7 mouse cellular contexts compared by ENCODE assay signal in the genomic region with DNA sequence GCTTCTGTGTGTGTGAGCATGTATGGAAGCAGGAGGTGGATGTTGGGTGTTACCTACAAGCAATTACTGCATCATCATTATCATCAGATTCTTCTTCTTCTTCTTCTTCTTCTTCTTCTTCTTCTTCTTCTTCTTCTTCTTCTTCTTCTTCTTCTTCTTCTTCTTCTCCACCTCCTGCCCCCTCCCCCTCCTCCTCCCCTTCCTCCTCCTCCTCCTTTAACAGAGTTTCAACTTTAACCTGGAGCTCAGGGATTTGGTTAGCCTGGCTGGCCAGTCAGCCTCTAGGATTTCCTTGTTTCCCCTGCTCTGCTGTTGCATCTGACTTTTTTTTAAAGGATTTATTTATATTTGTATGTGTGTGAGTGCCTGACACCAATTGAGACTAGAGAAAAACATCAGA. TPM values are rescaled to one million over a fixed set of nuclear protein-coding genes. Genes with fewer than 3 reads are reported as not detected.
DNase-seq lines count a peak whose midpoint lies in the region; ATAC-seq and TF ChIP-seq lines count a peak whose summit lies in the region.

A gene (minus strand): TSS at position 101 of the 400 bp plus-strand sequence.

- H3K79me2 ChIP-seq in C2C12 (ENCODE audit: control insufficient read depth, insufficient read depth), result peaks cover 4% of the 10 kb centered on the region
- no peaks in the 10 kb centered on the region; the same call in 1 of the 2 replicates for H3K79me2 ChIP-seq in CH12.LX (replicated peaks; ENCODE audit: control insufficient read depth, extremely low read depth, insufficient read depth, poor library complexity, severe bottlenecking)

- no peak for TF ChIP-seq CTCF in C2C12 (IDR thresholded peaks at IDR 0.05; ENCODE audit: control insufficient read depth, insufficient read depth, insufficient read length)
- TF ChIP-seq CTCF in CH12.LX (conservative IDR thresholded peaks at IDR 0.05 in 1 of 2, IDR thresholded peaks at IDR 0.05 in 1 of 2; ENCODE audit: low read depth in 2 of 2, low read length in 2 of 2), result no peak
- TF ChIP-seq CTCF in midbrain, postnatal 0 days (IDR thresholded peaks at IDR 0.05), result no peak

- H3K27me3 ChIP-seq in C2C12 (ENCODE audit: control insufficient read depth, insufficient read depth, insufficient read length), result no peaks in the 10 kb centered on the region
- H3K27me3 ChIP-seq in CH12.LX (replicated peaks), result no peaks in the 10 kb centered on the region
- H3K27me3 ChIP-seq in forebrain, embryonic 13.5 days, result 0 out of 2 replicates have a peak, but pooled peaks cover 2% of the 10 kb centered on the region
- H3K27me3 ChIP-seq in midbrain, postnatal 0 days (ENCODE audit: insufficient read depth, low read length), result no peaks in the 10 kb centered on the region

- H3K9ac ChIP-seq in CH12.LX (ENCODE audit: insufficient read depth, low read depth), result no peak within 1 kb of the TSS
- H3K9ac ChIP-seq in forebrain, embryonic 13.5 days, result no peak within 1 kb of the TSS
- no peak within 1 kb of the TSS for H3K9ac ChIP-seq in midbrain, postnatal 0 days (replicated peaks; ENCODE audit: low read length, poor library complexity, severe bottlenecking)

- no peak for DNase-seq in CH12.LX (ENCODE audit: extremely low read depth)
- no peak for DNase-seq in left cerebral cortex, adult 8-10 months (ENCODE audit: low spot score in 2 of 2)
- DNase-seq in midbrain, postnatal 0 days (ENCODE audit: low spot score), result no peak
- DNase-seq in frontal cortex, postnatal 25 days (ENCODE audit: low spot score in 2 of 2), result no peak
- no peak for DNase-seq in lung, postnatal 10 days

- TF ChIP-seq POLR2A in CH12.LX (IDR thresholded peaks at IDR 0.05; ENCODE audit: low read depth, low read length), result no peak

- H3K4me3 ChIP-seq in C2C12 (ENCODE audit: insufficient read depth, poor library complexity, severe bottlenecking), result no peak within 1 kb of the TSS
- no peak within 1 kb of the TSS for H3K4me3 ChIP-seq in CH12.LX (replicated peaks in 1 of 3; ENCODE audit: low read depth in 2 of 3, low read length in 2 of 3, poor library complexity in 1 of 3)
- H3K4me3 ChIP-seq in forebrain, embryonic 13.5 days, result no peak within 1 kb of the TSS
- no peak within 1 kb of the TSS for H3K4me3 ChIP-seq in midbrain, postnatal 0 days (ENCODE audit: low read depth, low read length)

- H3ac ChIP-seq in C2C12 (ENCODE audit: control insufficient read depth, insufficient read length, low read depth), result peak within 1 kb of the TSS; percentile 27

- dilution Hi-C loops in CH12.LX (cut with MboI; ENCODE audit: extremely low pct_ligation_motif_present, extremely low pct_unique_long_range_greater_than_20kb, low sequenced_read_pairs), result no loop called here

- no peak within 1 kb of the TSS for H3K27ac ChIP-seq in CH12.LX (ENCODE audit: insufficient read depth, low read depth)
- no peak within 1 kb of the TSS for H3K27ac ChIP-seq in forebrain, embryonic 13.5 days
- H3K27ac ChIP-seq in midbrain, postnatal 0 days (ENCODE audit: low read depth, low read length), result no peak within 1 kb of the TSS

- H3K79me3 ChIP-seq in C2C12 (ENCODE audit: low read depth), result no peaks in the 10 kb centered on the region

- H3K36me3 ChIP-seq in C2C12 (ENCODE audit: control insufficient read depth, insufficient read depth) (no peaks in the 10 kb centered on the region), CH12.LX (replicated peaks in 1 of 2; ENCODE audit: control insufficient read depth in 1 of 2, insufficient read depth in 1 of 2, low read length in 1 of 2) (no peaks in the 10 kb centered on the region)
- no peaks in the 10 kb centered on the region for H3K36me3 ChIP-seq in forebrain, embryonic 13.5 days (ENCODE audit: poor library complexity, severe bottlenecking)
- no peaks in the 10 kb centered on the region for H3K36me3 ChIP-seq in midbrain, postnatal 0 days (ENCODE audit: insufficient read depth, low read length)

- TF ChIP-seq EP300 in CH12.LX (IDR thresholded peaks at IDR 0.05; ENCODE audit: low read length), result no peak

- no peak within 1 kb of the TSS for H3K4me2 ChIP-seq in CH12.LX (ENCODE audit: insufficient read depth, low read depth, poor library complexity, severe bottlenecking)
- no peak within 1 kb of the TSS for H3K4me2 ChIP-seq in forebrain, embryonic 13.5 days
- H3K4me2 ChIP-seq in midbrain, postnatal 0 days (ENCODE audit: low read depth, low read length, poor library complexity, severe bottlenecking), result no peak within 1 kb of the TSS

- H3K9me3 ChIP-seq in CH12.LX (replicated peaks; ENCODE audit: low read length), result no peaks in the 10 kb centered on the region
- no peaks in the 10 kb centered on the region for H3K9me3 ChIP-seq in forebrain, embryonic 13.5 days (replicated peaks)
- H3K9me3 ChIP-seq in midbrain, postnatal 0 days (ENCODE audit: low read length), result no peaks in the 10 kb centered on the region

- H3K4me1 ChIP-seq in CH12.LX (ENCODE audit: control insufficient read depth in 1 of 2, insufficient read depth in 2 of 2), result peaks cover 8 to 39% of the 10 kb centered on the region in 2 experiments; a peak in 3 of 4 replicates
- peaks cover 7% of the 10 kb centered on the region for H3K4me1 ChIP-seq in forebrain, embryonic 13.5 days
- no peaks in the 10 kb centered on the region for H3K4me1 ChIP-seq in midbrain, postnatal 0 days (ENCODE audit: insufficient read depth, low read length)

- in situ Hi-C loops in CH12.LX (cut with MboI; ENCODE audit: low pct_ligation_motif_present, low pct_unique_long_range_greater_than_20kb, low sequenced_read_pairs), result no loop called here

- no peak for TF ChIP-seq RAD21 in CH12.LX (IDR thresholded peaks at IDR 0.05; ENCODE audit: low read depth, low read length)

- ATAC-seq in forebrain, embryonic 13.5 days, result no peak
- no peak for ATAC-seq in midbrain, postnatal 0 days (ENCODE audit: low FRiP score)

TF ChIP-seq in C2C12, 6 proteins besides CTCF, POLR2A, EP300 and RAD21:
- TF ChIP-seq MAX (IDR thresholded peaks at IDR 0.05) (no peak), USF1 (IDR thresholded peaks at IDR 0.05; ENCODE audit: low read depth) (no peak), CEBPB (IDR thresholded peaks at IDR 0.05; ENCODE audit: low read depth) (no peak), FOSL1 (IDR thresholded peaks at IDR 0.05; ENCODE audit: insufficient read depth, low read length, poor library complexity, severe bottlenecking) (no peak), MYOG (IDR thresholded peaks at IDR 0.05; ENCODE audit: control insufficient read depth, extremely low read depth, insufficient read length) (no peak)

TF ChIP-seq in CH12.LX, 34 proteins besides CTCF, POLR2A, EP300 and RAD21:
- TF ChIP-seq CHD1 (IDR thresholded peaks at IDR 0.05; ENCODE audit: low read depth, low read length), result no peak
- no peak for TF ChIP-seq RCOR1 (conservative IDR thresholded peaks at IDR 0.05; ENCODE audit: low read depth, low read length)
- TF ChIP-seq ETS1 (conservative IDR thresholded peaks at IDR 0.05; ENCODE audit: low read depth, low read length), result no peak
- TF ChIP-seq TCF12 (IDR thresholded peaks at IDR 0.05; ENCODE audit: low read depth, low read length), result no peak
- TF ChIP-seq MXI1 (IDR thresholded peaks at IDR 0.05; ENCODE audit: low read depth, low read length), result no peak
- no peak for TF ChIP-seq ZMIZ1 (IDR thresholded peaks at IDR 0.05; ENCODE audit: low read depth, low read length)
- no peak for TF ChIP-seq BHLHE40 (IDR thresholded peaks at IDR 0.05; ENCODE audit: low read depth, low read length)
- no peak for TF ChIP-seq ELF1 (IDR thresholded peaks at IDR 0.05; ENCODE audit: low read depth, low read length)
- no peak for TF ChIP-seq NRF1 (IDR thresholded peaks at IDR 0.05; ENCODE audit: low read depth, low read length)
- TF ChIP-seq USF1 (IDR thresholded peaks at IDR 0.05; ENCODE audit: low read depth, low read length), result no peak
- no peak for TF ChIP-seq MEF2A (IDR thresholded peaks at IDR 0.05; ENCODE audit: borderline replicate concordance, low read depth, low read length)
- no peak for TF ChIP-seq MYC (IDR thresholded peaks at IDR 0.05; ENCODE audit: low read depth, low read length)

RNA-seq across cellular contexts. Expression of the gene that starts here (rescaled TPM):
- polyA plus RNA-seq in C2C12 (2012; fragmentation: generic; extraction: Trizol) (12.9 TPM), CH12.LX (2012; ENCODE audit: insufficient read length, low read depth) (32.5 and 38.5 TPM in 2 replicates)
- total RNA-seq in CH12.LX (2012; rRNA removed) (24.3 and 28.9 TPM in 2 replicates), CH12.LX (2014; rRNA removed) (67.1 and 73.2 TPM in 2 replicates)
- 96.1 and 96.8 TPM in 2 replicates for polyA plus RNA-seq in forebrain, embryonic 13.5 days (2015; fragmentation: Nextera tagmentation; extraction: Ambion mirVana)
- 10 to 100 TPM; 20.3 to 22.3 (median 21.0) TPM for total RNA-seq in left cerebral cortex, adult 8-10 months (2022)
- total RNA-seq in midbrain, postnatal 0 days (2014; rRNA removed), result 20.8 and 26.8 TPM in 2 replicates
- polyA plus RNA-seq in midbrain, postnatal 0 days (2015; fragmentation: Nextera tagmentation; extraction: Ambion mirVana), result 33.0 and 35.8 TPM in 2 replicates
